Mouse (Mus musculus): ENCODE results near the gene Cryge.

Cryge gene

DNA sequence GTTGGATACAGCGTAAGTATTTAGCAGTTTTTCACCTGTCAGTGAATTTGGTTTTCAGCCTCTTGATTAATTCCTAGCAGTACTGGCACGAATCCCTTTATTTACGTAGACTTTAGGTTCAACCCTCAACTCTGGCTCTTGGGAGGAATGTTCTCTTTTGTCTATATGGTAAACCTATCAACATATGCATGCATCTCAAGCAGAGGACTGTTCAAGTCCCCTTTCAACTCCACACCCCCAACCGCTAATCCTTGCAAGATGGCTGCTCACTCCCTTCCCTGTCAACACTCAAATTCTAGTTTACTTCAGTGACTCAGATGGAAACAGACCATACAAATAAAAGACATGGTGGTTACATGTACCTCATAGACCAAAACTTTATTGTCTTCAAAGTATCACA lies 38.2 kb downstream of the Cryge start:
- DNase-seq (ENCODE audit: low read depth, low spot score): no peak

DNA sequence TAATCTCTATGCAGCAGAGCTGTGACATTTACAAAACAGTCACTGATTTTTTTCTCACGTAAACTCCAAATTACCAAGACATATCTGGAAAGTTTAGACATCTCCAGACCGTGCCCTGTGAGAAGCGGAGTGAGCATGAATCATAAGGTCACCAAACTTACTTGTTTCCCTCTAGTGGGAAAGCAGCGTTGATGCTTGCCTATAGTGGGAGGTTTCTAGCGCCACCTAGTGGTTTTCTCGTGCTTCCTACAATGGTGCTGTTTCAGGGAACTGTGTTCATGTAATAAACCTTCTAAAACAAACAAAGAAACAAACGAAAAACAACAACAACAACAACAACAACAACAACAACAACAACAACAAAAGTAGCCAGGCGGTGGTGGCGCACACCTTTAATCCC lies 40.8 kb downstream of the Cryge start:
- DNase-seq (ENCODE audit: low read depth, low spot score): peak; percentile 58

DNA sequence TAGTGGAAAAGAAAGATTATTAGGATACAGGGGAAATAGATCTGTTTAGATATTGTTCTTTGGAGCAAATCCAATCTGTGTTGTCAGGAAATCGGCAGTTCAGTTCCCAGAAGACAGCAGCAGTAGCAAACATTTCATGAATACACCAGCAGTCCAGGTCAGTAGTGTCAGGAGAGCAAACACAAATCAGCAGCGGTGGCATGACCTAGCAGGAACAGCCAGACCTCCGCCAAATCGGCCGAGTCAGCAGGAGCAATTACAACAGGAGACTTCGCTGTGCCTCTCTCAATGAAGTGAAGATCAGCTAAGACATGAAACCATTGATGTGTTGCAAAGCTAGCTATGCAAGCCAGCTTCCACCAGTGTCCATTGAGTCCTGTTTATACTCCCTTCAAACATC lies 45.4 kb downstream of the Cryge start:
- no peak for DNase-seq (ENCODE audit: low read depth, low spot score)

DNA sequence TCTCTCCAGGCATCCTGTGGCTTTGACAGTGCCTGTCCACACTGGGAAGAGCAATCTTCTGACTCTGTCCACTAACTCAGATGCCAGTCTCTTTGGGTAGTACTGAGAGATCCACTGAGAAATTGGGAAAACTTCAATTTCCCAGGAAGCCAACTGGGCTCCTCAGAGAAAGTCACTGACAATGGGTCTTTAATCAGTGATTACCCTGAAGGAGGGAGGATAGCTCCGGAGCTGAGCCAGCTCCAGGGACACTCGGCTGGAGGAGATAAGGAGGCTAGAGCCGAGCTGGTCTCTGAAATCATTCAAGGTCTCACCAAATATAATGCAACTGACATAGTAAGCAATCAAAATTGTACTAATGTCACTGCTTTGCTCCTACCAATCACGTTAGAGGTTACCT lies 46.4 kb downstream of the Cryge start:
- DNase-seq (ENCODE audit: low read depth, low spot score): no peak
